Mouse (Mus musculus) myocyte (in vitro differentiated cells): Measurements from ENCODE around the gene Ntng1.

Experiments
- CEBPB ChIP-seq: IDR thresholded peaks from 2 replicates; pipeline ENCODE4 v1.6.1; 2011; ENCODE audit warnings: mild to moderate bottlenecking, moderate library complexity; ENCODE audit not compliant: poor library complexity, insufficient read depth, severe bottlenecking
- E2F4 ChIP-seq: IDR thresholded peaks from one replicate; pipeline ENCODE4 v1.6.1; 2011; ENCODE audit warnings: mild to moderate bottlenecking, control low read depth, moderate library complexity; ENCODE audit not compliant: insufficient read depth
- MAX ChIP-seq: IDR thresholded peaks from one replicate; pipeline ENCODE4 v1.6.1; 2011; ENCODE audit warnings: low read depth, mild to moderate bottlenecking, control low read depth
- MYOD1 ChIP-seq, 3 experiments: IDR thresholded peaks; one replicate each; pipeline ENCODE4 v1.6.1; 2011; ENCODE audit warnings: control low read depth in 2 of 3, low read depth in 2 of 3, mild to moderate bottlenecking in 2 of 3, moderate library complexity in 1 of 3; ENCODE audit not compliant: insufficient read length in 2 of 3, control insufficient read depth in 1 of 3
- MYOG ChIP-seq, 3 experiments: IDR thresholded peaks; one replicate each; pipeline ENCODE4 v1.6.1; 2011; ENCODE audit warnings: control low read depth in 2 of 3, low read depth in 2 of 3, mild to moderate bottlenecking in 2 of 3; ENCODE audit not compliant: insufficient read length in 2 of 3, control insufficient read depth in 1 of 3, insufficient read depth in 1 of 3
- POLR2A ChIP-seq: IDR thresholded peaks from one replicate; pipeline ENCODE4 v1.6.1; 2011; ENCODE audit warnings: low read depth, mild to moderate bottlenecking, control low read depth, moderate library complexity; ENCODE audit not compliant: insufficient read length
- POLR2AphosphoS2 ChIP-seq: IDR thresholded peaks from one replicate; pipeline ENCODE4 v1.6.1; 2011; ENCODE audit warnings: low read depth, control low read depth; ENCODE audit not compliant: insufficient read length
- REST ChIP-seq: IDR thresholded peaks from one replicate; pipeline ENCODE4 v1.6.1; 2011; ENCODE audit warnings: mild to moderate bottlenecking, control low read depth, moderate library complexity; ENCODE audit not compliant: insufficient read depth, insufficient read length
- SRF ChIP-seq: IDR thresholded peaks from one replicate; pipeline ENCODE4 v1.6.1; 2011; ENCODE audit warnings: low read depth; ENCODE audit not compliant: control insufficient read depth, insufficient read length
- TCF12 ChIP-seq: IDR thresholded peaks from one replicate; pipeline ENCODE4 v1.6.1; 2011; ENCODE audit warnings: mild to moderate bottlenecking, control low read depth; ENCODE audit not compliant: poor library complexity, insufficient read depth, severe bottlenecking
- TCF3 ChIP-seq: IDR thresholded peaks from one replicate; pipeline ENCODE4 v1.6.1; 2011; ENCODE audit warnings: low read depth, control low read depth; ENCODE audit not compliant: insufficient read length
- USF1 ChIP-seq: IDR thresholded peaks from one replicate; pipeline ENCODE4 v1.6.1; 2011; ENCODE audit warnings: low read depth, mild to moderate bottlenecking, control low read depth, moderate library complexity

- no peak for TF ChIP-seq POLR2A
- no peak for TF ChIP-seq MAX
- TF ChIP-seq SRF, result no peak
- no peak for TF ChIP-seq E2F4
- TF ChIP-seq USF1, result no peak
- TF ChIP-seq POLR2AphosphoS2, result no peak
- TF ChIP-seq MYOD1 (IDR thresholded peaks at IDR 0.05; ENCODE audit: control insufficient read depth in 1 of 3, insufficient read length in 2 of 3, low read depth in 2 of 3), result peak in 1 of 3 experiments; percentile 18
- no peak for TF ChIP-seq MYOG (IDR thresholded peaks at IDR 0.05; ENCODE audit: control insufficient read depth in 1 of 3, insufficient read depth in 1 of 3, insufficient read length in 2 of 3, low read depth in 2 of 3)
- no peak for TF ChIP-seq TCF3
- TF ChIP-seq CEBPB, result no peak
- TF ChIP-seq TCF12, result peak; percentile 9
- no peak for TF ChIP-seq REST
Observed at GRCm38 (mm10) chr3:109765141-109765540, 378.7 kb downstream of the Ntng1 start.
